Mouse (Mus musculus) embryonic facial prominence, embryonic 14.5 days (tissue): ENCODE results near the gene Actc1. TPM values are rescaled to one million over a fixed set of nuclear protein-coding genes. Genes with fewer than 3 reads are reported as not detected.

ENCODE experiments used
- ATAC-seq: fragments of 200-750 bp; cut with Nextera tagmentation; 2 replicates; pipeline ENCODE4 v1.8.0; 2017; ENCODE audit warnings: low read depth, moderate number of reproducible peaks, moderate TSS enrichment
- DNase-seq: peaks from one replicate; pipeline ENCODE4 v3.0.0-alpha.2; 2015; ENCODE audit warnings: low spot score
- H3K27ac ChIP-seq: fragments of 300-500 bp; sonication (generic); replicated peaks from 2 replicates; pipeline ENCODE4 v1.5.1; 2014; ENCODE audit warnings: low read depth, mild to moderate bottlenecking, low read length, moderate library complexity
- H3K27me3 ChIP-seq: fragments of 300-500 bp; sonication (generic); replicated peaks from 2 replicates; pipeline ENCODE4 v1.6.1; 2014; ENCODE audit warnings: low read length; ENCODE audit not compliant: control insufficient read depth, insufficient read depth
- H3K36me3 ChIP-seq: fragments of 300-500 bp; sonication (generic); 2 replicates; pipeline ENCODE4 v1.6.1; 2014; ENCODE audit warnings: low read length, mixed read lengths; ENCODE audit not compliant: control insufficient read depth, insufficient read depth
- H3K4me1 ChIP-seq: fragments of 300-500 bp; sonication (generic); 2 replicates; pipeline ENCODE4 v1.6.1; 2014; ENCODE audit warnings: antibody characterized with exemption, low read length; ENCODE audit not compliant: control insufficient read depth, insufficient read depth
- H3K4me2 ChIP-seq: fragments of 300-500 bp; sonication (generic); 2 replicates; pipeline ENCODE4 v1.6.1; 2014; ENCODE audit warnings: low read depth, mild to moderate bottlenecking, low read length, moderate library complexity, mixed read lengths
- H3K4me3 ChIP-seq: fragments of 300-500 bp; sonication (generic); 2 replicates; pipeline ENCODE4 v1.5.1; 2014; ENCODE audit warnings: low read depth, mild to moderate bottlenecking, low read length
- H3K9ac ChIP-seq: fragments of 300-500 bp; sonication (generic); 2 replicates; pipeline ENCODE4 v1.6.1; 2014; ENCODE audit warnings: low read depth, mild to moderate bottlenecking, low read length, moderate library complexity, mixed read lengths
- H3K9me3 ChIP-seq: fragments of 300-500 bp; sonication (generic); 2 replicates; pipeline ENCODE4 v1.6.1; 2016; ENCODE audit warnings: low read length; ENCODE audit not compliant: control insufficient read depth
- WGBS: fragments of 180-500 bp; shearing (Covaris S2); extraction: QIAGEN DNeasy Blood & Tissue Kit; methylation state at CpG from one replicate; pipeline ENCODE4 v1.1.7; 2014; 5-methylcytosine and 5-hydroxymethylcytosine counted together
- polyA plus RNA-seq: library from polyadenylated mRNA; unstranded; fragments of >200 nt; fragmentation: Nextera tagmentation; extraction: Ambion mirVana; gene quantifications from 2 replicates; pipeline ENCODE4 v1.2.1, GENCODE M21; 2014

The Actc1 gene
- polyA plus RNA-seq, 1 experiment from 2014 or later: 2,538 TPM

- no peaks in the 10 kb centered on the region for H3K27me3 ChIP-seq
- no peak overlapping the region for H3K9ac ChIP-seq
- ATAC-seq (peak; percentile 75), DNase-seq (peak; percentile 69)
- H3K4me3 ChIP-seq: no peak overlapping the region
- WGBS: 24% methylated on average over 10 of the region's 10 CpGs
- no peak overlapping the region for H3K27ac ChIP-seq
- H3K4me1 ChIP-seq: peaks cover 5% of the 10 kb centered on the region; the same call in 1 of the 2 replicates
- H3K4me2 ChIP-seq: no peak overlapping the region
- H3K9me3 ChIP-seq: no peaks in the 10 kb centered on the region
- H3K36me3 ChIP-seq: no peaks in the 10 kb centered on the region
Measured at GRCm38 (mm10) chr2:114057303-114057853, 4.0 kb upstream of the Actc1 start.

GRCm38 (mm10) chr2:114054129-114054528, 781 bp upstream of the Actc1 start:
- H3K27me3 ChIP-seq: no peaks in the 10 kb centered on the region
- WGBS: 84% methylated on average over 4 of the region's 4 CpGs
- no peak for ATAC-seq
- no peak overlapping the region for H3K27ac ChIP-seq
- peaks cover 5% of the 10 kb centered on the region; the same call in 1 of the 2 replicates for H3K4me1 ChIP-seq
- DNase-seq: no peak
- no peak overlapping the region for H3K4me3 ChIP-seq
- H3K36me3 ChIP-seq: no peaks in the 10 kb centered on the region
- no peak overlapping the region for H3K9ac ChIP-seq
- no peaks in the 10 kb centered on the region for H3K9me3 ChIP-seq
- H3K4me2 ChIP-seq: no peak overlapping the region

- DNase-seq (no peak), ATAC-seq (no peak)
- Histone ChIP-seq H3K9ac (peak overlapping the region; percentile 34), H3K4me2 (no peak overlapping the region), H3K27ac (no peak overlapping the region), H3K27me3 (no peaks in the 10 kb centered on the region), H3K36me3 (no peaks in the 10 kb centered on the region), H3K4me3 (peak overlapping the region; percentile 13; the same call in 1 of the 2 replicates), H3K9me3 (no peaks in the 10 kb centered on the region), H3K4me1 (peaks cover 5% of the 10 kb centered on the region; the same call in 1 of the 2 replicates)
- 91% methylated on average over 14 of the region's 14 CpGs for WGBS
Measured at GRCm38 (mm10) chr2:114051871-114052241, 1.5 kb downstream of the Actc1 start.

GRCm38 (mm10) chr2:114051111-114051870, 2.1 kb downstream of the Actc1 start:
- peak overlapping the region; percentile 34; the same call in 1 of the 2 replicates for H3K9ac ChIP-seq
- H3K4me3 ChIP-seq: peak overlapping the region; percentile 13

GRCm38 (mm10) chr2:114050150-114050549, 3.2 kb downstream of the Actc1 start:
- H3K4me2 ChIP-seq: no peak overlapping the region
- no peak for DNase-seq
- H3K9ac ChIP-seq: no peak overlapping the region; the same call in 1 of the 2 replicates
- 94% methylated on average over 7 of the region's 7 CpGs for WGBS
- H3K9me3 ChIP-seq: no peaks in the 10 kb centered on the region
- no peak for ATAC-seq
- H3K4me1 ChIP-seq: peaks cover 5% of the 10 kb centered on the region; the same call in 1 of the 2 replicates
- H3K27me3 ChIP-seq: no peaks in the 10 kb centered on the region
- H3K27ac ChIP-seq: no peak overlapping the region
- H3K36me3 ChIP-seq: no peaks in the 10 kb centered on the region
- no peak overlapping the region; the same call in 1 of the 2 replicates for H3K4me3 ChIP-seq

More at GRCm38 (mm10) chr2:114051111-114051870, 2.1 kb downstream of the Actc1 start:
- no peak overlapping the region for H3K4me2 ChIP-seq
- no peak overlapping the region for H3K27ac ChIP-seq
- peaks cover 5% of the 10 kb centered on the region; the same call in 1 of the 2 replicates for H3K4me1 ChIP-seq
- no peak for DNase-seq
- no peaks in the 10 kb centered on the region for H3K9me3 ChIP-seq
- no peaks in the 10 kb centered on the region for H3K36me3 ChIP-seq
- WGBS: 93% methylated on average over 7 of the region's 7 CpGs
- no peak for ATAC-seq
- no peaks in the 10 kb centered on the region for H3K27me3 ChIP-seq

GRCm38 (mm10) chr2:114049372-114049771, 4.0 kb downstream of the Actc1 start:
- H3K4me2 ChIP-seq: no peak overlapping the region
- no peak overlapping the region for H3K9ac ChIP-seq
- no peaks in the 10 kb centered on the region for H3K27me3 ChIP-seq
- no peak overlapping the region for H3K27ac ChIP-seq
- no peak for DNase-seq
- H3K4me1 ChIP-seq: peaks cover 5% of the 10 kb centered on the region; the same call in 1 of the 2 replicates
- ATAC-seq: no peak
- no peaks in the 10 kb centered on the region for H3K9me3 ChIP-seq
- no peaks in the 10 kb centered on the region for H3K36me3 ChIP-seq
- 94% methylated on average over 7 of the region's 7 CpGs for WGBS
- H3K4me3 ChIP-seq: no peak overlapping the region

GRCm38 (mm10) chr2:114047960-114048611, 5.3 kb downstream of the Actc1 start:
- Histone ChIP-seq H3K27me3 (no peaks in the 10 kb centered on the region), H3K36me3 (no peaks in the 10 kb centered on the region), H3K9ac (no peak overlapping the region), H3K9me3 (no peaks in the 10 kb centered on the region), H3K4me2 (no peak overlapping the region), H3K27ac (no peak overlapping the region; the same call in 1 of the 2 replicates), H3K4me3 (no peak overlapping the region), H3K4me1 (peaks cover 5% of the 10 kb centered on the region; the same call in 1 of the 2 replicates)
- DNase-seq: peak; percentile 79
- WGBS: 45% methylated on average over 5 of the region's 5 CpGs
- ATAC-seq: peak; percentile 64; the same call in 1 of the 2 replicates

- DNase-seq: no peak
- H3K9me3 ChIP-seq: no peaks in the 10 kb centered on the region
Measured at GRCm38 (mm10) chr2:114046151-114046664, 7.1 kb downstream of the Actc1 start.

More at GRCm38 (mm10) chr2:114046151-114046664, 7.1 kb downstream of the Actc1 start:
- peaks cover 5% of the 10 kb centered on the region; the same call in 1 of the 2 replicates for H3K4me1 ChIP-seq
- no peaks in the 10 kb centered on the region for H3K36me3 ChIP-seq
- no peak overlapping the region for H3K27ac ChIP-seq
- H3K4me2 ChIP-seq: no peak overlapping the region
- 86% methylated on average over 5 of the region's 5 CpGs for WGBS
- H3K27me3 ChIP-seq: no peaks in the 10 kb centered on the region
- no peak overlapping the region for H3K9ac ChIP-seq
- ATAC-seq: no peak
- no peak overlapping the region for H3K4me3 ChIP-seq
